Mouse (Mus musculus) cerebellum, postnatal 10 days (tissue): ENCODE results near the gene Dtx4.
"Not testable (repeated sequence)": the region's sequence is repeated elsewhere in the genome, so short reads cannot be mapped to it uniquely, and the experiment has no call there.

Experiments used
- DNase-seq, 2 experiments: peaks; one replicate each; pipeline ENCODE4 v3.0.0; 2021; ENCODE audit warnings: mixed read lengths in 2 of 2

Gene Dtx4

DNA sequence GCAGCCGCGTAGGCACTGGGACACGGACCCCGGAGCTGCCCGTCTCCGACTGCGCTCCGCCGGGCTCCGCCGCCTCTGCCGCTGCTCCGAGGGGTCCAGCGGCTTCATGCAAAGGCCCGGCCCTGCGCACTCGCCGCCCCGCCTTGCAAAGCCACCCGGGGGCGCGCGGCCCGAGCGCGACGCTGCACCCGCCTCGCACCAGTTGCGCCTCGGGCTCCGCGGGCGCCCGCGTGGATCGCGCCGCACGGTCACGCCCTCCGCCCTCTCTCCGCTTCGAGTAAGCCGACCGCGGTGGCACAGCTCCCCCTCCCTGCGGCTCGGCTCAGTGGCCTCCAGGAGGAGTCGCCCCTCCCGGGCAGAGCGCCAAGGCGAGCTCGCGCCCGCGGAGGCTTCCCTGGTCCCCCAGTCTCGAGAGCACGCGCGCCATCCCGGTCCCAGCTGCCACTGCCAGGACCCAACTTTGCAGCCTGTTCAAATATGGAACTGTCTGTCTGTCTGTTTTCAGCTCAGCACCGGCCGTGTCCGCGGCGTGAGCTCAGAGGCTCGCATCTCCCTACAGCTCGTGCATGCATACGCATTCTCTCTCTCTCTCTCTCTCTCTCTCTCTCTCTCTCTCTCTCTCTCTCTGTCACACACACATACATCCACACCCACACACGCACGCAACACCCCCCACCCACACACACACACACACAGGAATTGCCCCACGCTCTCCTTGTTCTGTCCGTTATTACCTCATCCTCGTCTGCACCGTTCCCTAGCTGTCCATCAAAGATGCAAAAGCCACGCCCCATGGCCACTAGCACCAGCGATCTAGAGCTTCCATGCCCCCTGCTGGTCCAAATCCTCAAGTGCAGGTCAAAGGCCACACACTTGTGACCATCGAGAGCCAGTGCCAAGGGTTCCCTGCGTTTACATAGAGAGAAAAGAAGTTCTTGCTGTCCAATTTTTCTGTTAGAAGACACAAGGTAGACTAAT lies at the start of gene Dtx4:
Gene Dtx4 (minus strand): TSS at position 85 of the 978 bp plus-strand sequence.
- peak; percentile 96 to 98 for DNase-seq

DNA sequence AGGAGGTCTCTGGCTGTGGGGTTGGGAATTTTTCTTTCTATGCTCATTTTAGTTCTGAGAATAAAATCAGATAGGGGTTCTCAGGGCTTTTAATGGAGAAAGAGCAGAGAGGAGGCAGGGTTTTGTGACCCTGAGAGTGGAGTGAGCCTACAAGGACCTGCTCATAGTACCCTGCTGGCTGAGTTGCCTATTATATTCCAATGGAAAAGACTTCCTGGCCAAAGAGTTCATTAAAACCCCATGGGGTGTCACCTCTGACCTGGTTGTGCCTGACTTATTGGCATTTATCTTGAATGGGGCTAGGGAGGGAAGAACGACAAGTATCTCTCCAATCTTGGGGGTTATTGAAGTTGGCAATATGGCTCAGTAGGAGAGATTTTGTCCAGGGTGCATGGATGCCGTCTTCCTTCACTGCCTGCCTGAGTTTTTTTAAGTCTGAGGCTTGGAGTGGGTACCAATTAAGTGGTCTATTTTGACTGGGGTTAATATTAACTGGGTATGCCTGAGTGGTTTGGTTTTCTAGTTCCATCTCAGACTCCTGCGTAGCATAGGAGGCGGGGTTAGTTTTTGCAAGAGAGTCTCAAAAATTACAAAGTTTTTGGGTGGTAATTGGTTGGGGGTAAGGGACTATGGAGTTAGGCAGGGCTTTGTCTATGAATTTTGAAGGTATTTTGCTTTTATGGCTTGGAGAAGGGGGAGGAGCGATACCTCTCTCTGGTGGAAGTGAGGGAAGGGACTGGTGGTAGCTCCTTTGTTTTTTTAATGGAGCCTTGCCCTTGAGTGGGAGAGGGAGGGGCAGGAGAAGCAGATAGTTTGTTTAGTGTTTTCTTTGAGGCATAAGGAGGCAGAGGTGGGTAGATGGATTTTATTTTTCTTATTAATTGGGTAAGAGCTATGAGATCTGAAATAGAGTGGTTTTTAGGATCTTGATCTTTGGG lies 49.0 kb upstream of the Dtx4 start:
- DNase-seq = no peak

DNA sequence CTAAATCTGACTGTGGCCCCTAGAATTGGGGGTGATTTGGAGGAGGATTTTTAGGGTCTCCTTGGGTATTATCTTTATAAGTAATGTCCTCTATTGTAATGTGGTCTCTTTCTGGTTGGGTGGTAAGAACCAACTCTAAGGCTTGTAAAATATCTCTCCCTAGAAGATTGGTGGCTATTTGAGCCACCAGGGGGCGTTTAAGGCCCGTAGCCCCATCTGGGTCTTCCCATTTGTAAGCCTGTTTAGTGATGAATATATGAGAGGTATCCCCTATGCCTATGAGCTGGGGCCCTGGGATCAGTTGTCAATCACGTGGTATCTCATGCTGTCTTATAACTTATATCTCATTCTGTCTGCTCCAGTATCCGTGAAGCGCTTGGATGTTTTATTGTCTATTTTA lies 47.9 kb upstream of the Dtx4 start:
- peak; percentile 48 to 53 for DNase-seq

DNA sequence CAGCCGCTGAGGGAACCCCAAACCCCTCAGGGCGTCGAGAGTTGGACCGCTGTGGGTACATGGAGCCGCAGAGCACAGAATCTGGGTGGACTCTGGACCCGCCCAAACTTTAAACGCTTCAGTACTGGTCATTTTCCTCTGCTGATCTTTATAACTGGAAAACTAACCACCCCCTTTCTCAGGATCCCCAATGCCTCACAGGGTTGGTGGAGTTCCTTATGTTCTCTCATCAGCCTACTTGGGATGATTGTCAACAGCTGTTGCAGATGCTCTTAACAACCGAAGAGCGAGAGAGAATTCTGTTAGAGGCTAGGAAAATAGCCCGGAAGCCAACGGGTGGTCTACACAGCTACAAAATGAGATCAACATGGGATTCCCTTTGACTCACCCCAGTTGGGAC lies 44.2 kb upstream of the Dtx4 start, which contains the start of gene Fam111a:
Gene Fam111a (plus strand): TSS at position 301 of the 400 bp plus-strand sequence.
- not testable (repeated sequence) for DNase-seq

DNA sequence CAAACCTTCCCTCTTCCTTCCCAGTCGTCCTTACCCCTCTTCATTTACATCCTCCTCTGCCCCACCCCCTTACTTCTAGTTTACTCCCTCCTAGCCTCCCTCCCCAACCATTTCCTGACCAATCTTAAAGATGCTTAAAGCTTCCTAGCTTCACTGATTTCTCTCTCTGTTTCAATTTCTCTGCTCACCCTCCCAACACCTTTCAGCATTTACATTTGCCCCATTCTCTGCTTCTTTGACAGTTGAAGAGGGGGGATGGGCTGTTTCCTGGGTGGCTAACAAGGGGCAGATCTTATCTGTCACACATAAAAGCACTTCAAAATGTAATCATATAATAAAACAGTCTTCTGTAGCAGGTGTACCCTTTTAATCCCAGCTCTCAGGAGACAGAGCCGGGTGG lies 40.4 kb upstream of the Dtx4 start:
- DNase-seq = no peak

DNA sequence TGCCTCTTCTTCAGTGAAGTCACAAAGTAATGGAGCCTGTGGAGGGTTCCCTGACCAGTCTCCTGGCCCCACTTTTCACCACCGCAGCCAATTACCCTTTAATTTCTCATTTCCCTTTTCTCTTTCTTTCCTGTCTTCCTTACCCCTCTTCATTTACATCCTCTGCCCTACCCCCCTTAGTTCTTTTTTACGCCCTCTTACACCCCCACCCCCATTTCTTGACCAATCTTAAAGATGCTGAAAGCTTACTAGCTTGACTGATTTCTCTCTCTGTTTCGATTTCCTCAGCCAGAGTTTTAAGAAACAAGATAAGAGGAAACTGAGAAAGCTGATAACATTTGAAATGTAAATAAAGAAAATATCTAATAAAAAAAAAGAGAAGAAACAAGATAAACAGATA lies 39.5 kb upstream of the Dtx4 start:
- no peak for DNase-seq

DNA sequence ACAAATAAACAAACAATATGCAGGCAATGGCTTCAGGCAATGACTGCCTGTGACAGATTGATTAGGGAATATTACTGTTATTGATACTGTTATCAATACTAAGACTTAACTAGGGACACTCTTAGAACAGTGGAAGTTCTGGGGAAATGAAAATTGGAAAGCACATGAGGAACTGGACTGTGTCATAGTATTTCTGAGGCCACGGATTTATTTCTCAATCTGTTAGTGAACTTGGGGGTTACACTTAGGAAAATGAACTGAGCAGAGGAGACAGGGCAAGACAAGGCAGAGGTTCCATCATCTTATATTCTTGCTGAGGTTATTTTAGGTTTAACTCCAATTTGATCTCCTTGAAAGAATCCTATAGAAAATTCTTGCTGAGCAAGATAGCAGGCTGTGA lies 38.7 kb upstream of the Dtx4 start:
- DNase-seq = no peak

DNA sequence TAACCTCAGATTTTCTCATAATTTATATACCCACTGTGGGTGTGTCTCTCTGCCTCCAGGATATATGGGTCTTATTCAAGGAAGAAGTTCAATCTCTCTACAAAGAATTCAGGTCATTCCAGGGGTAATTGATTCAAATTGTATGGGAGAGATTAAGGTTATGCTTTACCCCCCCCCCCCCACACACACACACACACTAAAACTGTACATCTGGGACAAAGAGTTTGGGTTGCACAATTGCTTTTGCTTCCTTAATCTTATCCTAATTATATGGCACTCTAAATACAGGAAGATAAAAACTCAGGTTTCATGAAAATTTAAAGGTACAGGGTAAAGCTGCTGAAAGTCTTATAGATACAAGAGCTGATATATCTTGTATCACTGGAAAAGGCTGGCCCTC lies 35.9 kb upstream of the Dtx4 start:
- DNase-seq = no peak

DNA sequence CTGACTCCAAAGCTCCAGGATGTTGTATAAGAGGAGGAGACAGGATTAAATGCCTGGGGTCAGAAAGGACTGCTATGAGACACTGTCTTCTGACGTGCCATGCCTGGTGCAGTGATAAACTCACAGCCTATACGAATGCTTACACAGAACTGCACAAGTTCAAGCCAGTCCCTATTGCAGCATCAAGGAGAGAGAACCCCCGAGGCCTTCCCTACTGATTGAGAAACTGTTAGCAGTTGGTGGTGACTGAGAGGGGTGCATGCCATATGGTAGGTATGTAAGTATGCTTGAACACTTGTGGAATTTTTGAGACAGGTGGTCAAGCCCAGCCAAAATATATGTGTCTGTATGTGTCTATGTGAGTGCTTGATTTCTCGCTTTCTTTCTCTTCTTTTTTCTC lies 22.1 kb upstream of the Dtx4 start:
- no peak for DNase-seq

DNA sequence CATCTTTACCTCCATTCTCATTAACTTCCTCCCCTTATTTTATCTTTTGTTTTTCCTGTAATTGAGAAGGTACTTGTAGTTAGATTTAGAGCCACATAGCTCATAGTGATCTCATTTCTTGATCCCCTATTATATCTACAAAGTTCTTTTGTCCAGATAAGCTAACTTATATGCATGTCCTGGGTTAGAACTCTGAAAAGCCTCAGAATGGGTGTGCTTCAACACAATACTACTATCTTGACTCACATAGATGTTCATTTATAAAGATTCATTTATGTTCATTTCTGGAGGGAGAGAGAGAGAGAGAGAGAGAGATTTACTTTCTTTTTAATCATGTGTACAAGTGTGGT lies 17.3 kb upstream of the Dtx4 start:
- DNase-seq = no peak

DNA sequence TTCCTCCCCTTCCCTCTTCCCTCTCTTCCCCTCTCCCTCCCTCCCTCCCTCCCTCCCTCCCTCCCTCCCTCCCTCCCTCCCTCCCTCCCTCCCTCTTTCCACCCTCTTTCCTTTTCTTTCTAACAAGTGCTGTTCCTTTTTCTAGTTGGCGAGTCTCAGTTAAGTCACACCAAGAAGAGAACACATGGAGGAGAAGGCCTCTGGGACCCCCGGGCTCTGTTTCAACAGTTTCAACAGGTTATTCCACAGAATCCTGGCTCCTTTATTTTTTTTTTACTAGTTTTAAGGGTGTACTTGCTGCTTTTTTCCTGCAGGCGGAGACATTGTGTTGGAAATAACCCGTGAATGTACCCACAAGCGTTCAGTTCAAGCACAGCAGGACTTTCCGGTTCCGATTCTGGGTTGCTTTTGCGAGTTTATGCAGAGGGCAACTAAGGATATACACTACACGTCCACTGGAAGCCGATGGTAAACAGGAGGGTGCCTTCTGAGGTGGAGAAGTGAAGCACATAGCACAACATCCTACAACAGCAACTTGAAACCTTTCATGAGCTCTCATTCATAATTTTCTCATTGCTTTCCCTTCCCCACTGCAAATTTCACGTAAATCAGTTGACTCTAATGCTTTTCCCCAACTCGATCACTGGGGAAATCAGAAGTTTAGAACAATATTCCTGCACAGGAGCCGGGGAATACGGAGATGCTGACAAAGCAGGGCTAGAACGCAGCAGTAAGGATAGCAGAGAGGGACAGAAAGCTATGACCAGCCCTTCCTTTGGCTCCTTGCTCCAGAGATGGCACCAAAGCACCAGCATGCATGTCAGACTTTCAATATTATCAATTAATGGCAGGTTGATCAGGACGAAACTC lies 16.7 kb upstream of the Dtx4 start:
- peak; percentile 68 to 76 for DNase-seq

DNA sequence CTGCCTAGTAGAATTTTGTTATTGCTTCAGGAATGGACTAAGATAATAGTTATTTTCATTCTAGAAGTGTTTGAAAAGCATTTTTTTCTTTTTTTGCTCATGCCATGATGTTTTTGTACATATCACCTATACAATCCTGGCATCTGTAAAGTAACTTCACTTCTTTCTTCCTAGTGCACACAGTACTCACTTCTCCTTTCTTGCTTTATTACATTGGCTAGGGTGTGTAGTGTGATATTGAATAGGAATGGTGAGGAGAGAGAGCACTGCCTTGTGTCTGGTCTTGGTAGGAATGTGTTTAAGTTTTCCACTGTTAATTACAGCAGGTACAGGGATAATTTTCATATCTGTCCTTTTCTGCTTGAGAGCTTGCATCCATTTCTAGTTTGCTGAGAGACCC lies 13.4 kb upstream of the Dtx4 start:
- no peak for DNase-seq

DNA sequence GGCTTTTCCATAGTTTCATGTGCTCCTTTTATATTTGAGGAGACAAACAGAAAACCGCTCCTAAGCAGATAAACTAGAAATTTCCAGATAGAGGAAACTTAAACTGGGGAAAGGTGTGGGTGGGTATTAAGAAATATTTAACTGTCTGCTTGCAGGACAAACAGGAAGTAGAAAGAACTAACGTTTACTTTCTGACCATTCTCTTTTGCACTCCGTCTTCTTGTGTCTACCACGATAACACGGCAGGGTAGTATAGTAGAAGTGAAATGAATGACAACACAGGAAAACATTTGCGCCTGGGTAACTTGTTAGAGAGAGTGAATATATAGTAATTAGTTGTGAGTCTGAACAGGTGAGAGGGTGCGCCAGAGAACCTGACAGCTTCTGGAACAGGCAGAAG lies 1.5 kb upstream of the Dtx4 start:
- DNase-seq = no peak

DNA sequence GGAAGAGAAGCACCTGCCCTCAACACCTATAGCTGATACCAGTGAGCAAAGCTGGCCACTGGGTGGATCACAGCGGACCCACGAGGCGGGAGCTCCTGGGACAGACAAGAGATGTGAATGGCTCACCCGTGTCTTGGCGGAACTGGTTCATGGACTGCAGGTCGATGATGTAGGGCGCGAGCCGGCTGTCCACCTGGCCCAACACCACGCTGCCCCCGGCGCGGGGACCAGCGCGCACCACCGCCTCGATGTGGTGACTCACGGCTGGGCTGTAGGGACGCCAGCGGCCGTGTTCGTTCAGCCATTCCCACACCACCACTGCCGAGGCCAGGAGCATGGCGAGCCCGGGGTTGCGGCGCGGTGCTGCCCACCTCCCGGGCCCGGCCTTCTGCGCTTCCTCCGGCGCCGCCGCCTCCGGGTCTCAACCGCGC lies 358 bp downstream of the Dtx4 start:
- peak; percentile 60 to 65 for DNase-seq

DNA sequence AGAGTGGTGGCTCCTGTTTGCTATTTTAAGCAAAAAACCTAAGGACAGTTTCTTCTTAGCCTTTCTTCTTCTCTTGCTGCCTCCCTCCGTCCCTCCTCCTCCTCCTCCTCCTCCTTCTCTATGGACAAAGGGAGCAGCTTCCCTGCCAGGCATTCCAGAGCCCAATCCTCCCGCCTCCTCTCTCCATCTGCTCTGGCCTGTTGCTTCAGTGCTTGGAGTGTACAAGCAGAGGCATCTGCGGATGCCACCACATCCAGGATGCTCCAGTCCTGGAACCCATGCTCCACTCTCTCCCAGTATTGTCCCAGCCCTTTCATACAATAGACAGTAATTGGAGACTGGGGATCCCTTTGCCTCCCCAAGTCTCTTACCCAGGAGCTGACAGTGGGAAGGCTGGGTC lies 1.1 kb downstream of the Dtx4 start:
- DNase-seq = peak; percentile 39 to 58

DNA sequence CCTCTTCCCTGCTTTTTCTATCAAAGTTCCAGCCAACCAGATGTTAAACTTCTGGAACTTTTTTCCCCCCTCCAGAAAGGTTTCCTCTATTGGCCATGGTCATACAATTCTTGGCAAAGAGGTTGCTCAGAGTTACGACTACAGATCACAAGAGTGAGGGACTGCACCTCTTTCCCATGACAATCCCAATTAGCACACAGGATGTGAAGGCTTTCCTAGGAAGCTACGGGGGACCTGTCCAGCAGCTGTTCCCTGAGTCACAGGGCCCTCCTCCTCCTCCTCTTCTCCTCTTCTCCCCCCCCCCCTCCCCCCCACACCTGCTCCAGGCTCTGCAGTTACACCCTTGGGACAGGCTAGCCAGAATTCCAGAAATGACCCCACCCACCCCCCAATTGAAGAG lies 1.8 kb downstream of the Dtx4 start:
- DNase-seq = no peak

DNA sequence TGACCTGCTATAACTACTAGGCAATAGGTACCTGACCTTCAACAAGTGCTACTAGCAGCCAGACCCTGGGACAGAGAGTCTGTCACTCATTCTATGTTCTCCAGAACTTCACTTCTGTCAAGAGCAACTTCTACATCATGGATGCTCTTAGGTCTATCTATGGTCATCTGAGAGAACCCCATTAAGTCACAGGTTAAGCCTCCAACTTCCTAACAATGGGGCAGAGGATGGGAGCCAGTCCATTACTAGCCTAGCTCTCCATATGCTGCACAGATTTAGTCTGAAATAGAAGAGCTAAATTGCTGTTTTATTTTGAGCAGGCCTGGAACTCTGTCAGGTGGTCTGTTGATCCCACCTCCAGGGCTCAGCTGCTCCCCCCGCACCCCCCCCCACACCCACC lies 2.3 kb downstream of the Dtx4 start:
- DNase-seq = no peak

DNA sequence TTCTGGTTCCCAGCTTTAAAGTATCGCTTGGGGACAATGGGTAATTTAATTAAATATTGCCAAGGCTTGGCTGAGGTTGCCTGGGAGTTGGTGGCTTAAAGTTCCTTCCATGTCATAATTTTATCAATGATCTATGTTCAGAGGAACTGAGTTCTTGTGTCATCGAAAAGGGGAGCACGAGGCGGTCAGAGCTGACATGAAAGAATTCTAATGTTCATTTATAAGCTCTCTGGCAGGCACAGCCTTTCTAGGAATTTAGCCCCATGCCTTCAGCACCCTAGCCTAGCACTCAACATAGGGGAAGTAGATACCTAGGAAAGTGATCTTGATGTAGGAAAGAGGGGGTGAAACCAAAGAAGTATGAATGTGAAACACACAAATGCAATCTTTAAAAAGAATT lies 2.9 kb downstream of the Dtx4 start:
- DNase-seq = no peak

DNA sequence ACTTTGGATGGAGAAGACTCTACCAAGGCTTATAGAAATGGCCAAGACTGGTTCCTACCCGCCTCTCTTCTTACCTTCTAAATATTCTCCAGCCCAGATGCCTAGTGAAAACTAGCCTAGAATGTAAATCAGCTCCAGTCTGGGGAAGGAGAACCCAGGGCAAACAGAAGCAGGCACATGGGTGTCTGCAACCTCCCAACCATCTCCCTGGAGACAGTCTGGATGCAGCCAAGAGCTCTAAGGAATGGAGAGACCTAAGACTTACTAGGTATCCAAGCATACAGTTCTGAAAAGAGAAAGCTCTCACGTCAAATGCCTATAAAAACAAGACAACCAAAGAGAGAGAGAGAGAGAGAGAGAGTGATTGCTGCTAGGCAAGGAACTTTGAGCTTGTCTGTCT lies 3.3 kb downstream of the Dtx4 start:
- DNase-seq = no peak

DNA sequence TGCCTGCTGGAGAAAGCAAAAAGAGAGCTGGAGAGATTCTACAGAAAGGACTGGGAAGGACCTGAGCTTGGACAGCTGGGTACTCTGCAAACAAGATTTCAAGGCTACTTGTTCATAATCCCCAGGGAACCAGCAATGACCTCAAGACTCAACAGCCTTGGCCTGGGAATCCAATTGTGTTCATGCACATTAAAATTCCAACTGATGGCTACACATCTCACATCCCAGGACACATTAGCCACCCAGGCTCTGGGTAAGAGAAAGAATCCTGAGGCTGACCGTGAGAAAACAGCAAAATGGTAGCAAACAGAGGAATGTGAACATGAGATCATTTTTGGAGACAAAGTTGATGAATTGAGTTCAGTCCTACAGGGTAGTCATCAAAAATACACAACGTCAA lies 5.0 kb downstream of the Dtx4 start:
- no peak for DNase-seq

DNA sequence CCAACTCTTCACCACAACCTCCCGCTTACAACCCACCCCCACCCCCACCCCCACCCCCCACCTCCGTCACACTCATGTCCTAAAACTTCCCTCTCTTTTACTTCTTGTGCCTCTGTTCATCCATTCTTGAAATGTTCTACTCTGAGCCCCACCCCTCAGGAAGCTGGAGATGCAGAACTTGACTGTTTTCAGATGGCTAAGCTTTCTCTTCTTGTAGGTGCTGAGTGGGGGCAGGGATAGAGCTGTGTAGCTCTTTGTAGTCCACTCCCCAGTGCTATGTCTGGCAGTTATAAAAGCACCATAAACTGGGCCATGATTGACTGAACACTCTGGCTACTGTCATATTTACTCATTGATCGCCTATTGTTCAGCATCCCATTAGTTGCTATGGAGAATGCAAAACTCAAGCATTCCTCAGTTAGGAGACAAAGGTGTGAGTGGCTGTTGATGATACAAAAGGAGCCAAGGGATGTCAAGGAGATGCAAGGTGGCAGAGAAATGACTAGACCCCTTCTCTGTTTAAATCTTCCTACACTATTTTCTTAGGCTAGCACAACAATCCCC lies 6.2 kb downstream of the Dtx4 start:
- no peak for DNase-seq

DNA sequence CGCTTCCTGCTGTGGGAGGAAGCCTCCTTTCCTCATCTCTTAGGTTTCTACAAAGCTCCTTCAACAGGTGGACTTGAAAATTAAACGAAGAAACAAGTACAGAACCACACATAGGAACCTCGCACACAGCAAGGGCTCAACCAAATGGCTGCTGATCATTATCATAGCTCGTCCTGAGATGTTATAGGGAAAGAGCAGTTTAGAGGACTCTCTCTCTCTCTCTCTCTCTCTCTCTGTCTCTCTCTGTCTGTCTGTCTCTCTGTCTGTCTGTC lies 7.1 kb downstream of the Dtx4 start:
- DNase-seq = no peak
